Mouse (Mus musculus): ENCODE data around the gene C1d.

DNA sequence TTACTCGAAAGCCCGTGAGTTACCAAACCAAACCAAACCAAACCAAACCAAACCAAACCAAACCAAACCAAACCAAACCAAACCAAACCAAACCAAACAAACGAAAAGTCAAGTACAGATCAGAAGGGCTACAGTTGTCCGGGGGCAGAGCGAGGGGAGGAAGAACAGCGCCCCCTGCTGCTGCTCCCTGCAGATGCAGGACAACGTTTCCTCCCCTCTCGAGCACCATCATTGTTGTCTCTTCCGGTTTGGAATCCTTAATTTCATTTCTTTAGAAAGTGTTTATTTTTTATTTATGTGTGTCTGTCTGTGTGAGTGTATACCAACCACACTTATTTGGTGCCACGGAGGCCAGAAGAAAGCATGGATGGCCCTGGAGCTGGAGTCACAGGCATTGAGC lies 26.7 kb downstream of the C1d start:
- TF ChIP-seq POLR2A (IDR thresholded peaks at IDR 0.05; ENCODE audit: low read depth, low read length) (no peak), CTCF (IDR thresholded peaks at IDR 0.05; ENCODE audit: borderline replicate concordance, insufficient read depth, low read length) (no peak)
